Mouse (Mus musculus) kidney, adult 2 months (tissue): ENCODE results near the gene Efna3. TPM values are rescaled to one million over a fixed set of nuclear protein-coding genes. Genes with fewer than 3 reads are reported as not detected.

Source experiments
- DNase-seq: peaks from one replicate; pipeline ENCODE4 v3.0.0; 2021
- H3K27ac ChIP-seq: fragments of 200-500 bp; 2 replicates; pipeline ENCODE4 v1.5.1; 2012; ENCODE audit warnings: low read depth, low read length, control low read depth, inconsistent platforms; ENCODE audit not compliant: insufficient read depth
- H3K27me3 ChIP-seq: fragments of 200-500 bp; replicated peaks from 2 replicates; pipeline ENCODE4 v1.6.1; 2012; ENCODE audit warnings: mild to moderate bottlenecking, moderate library complexity, low read length, inconsistent platforms; ENCODE audit not compliant: control insufficient read depth, insufficient read depth
- H3K36me3 ChIP-seq: fragments of 200-500 bp; 2 replicates; pipeline ENCODE4 v1.6.1; 2012; ENCODE audit warnings: mild to moderate bottlenecking, moderate library complexity, low read length, inconsistent platforms; ENCODE audit not compliant: control insufficient read depth, insufficient read depth
- H3K4me1 ChIP-seq: fragments of 200-500 bp; 2 replicates; pipeline ENCODE4 v1.6.1; 2011; ENCODE audit warnings: low read length; ENCODE audit not compliant: control insufficient read depth, insufficient read depth
- H3K4me3 ChIP-seq: fragments of 200-500 bp; 2 replicates; pipeline ENCODE4 v1.5.1; 2011; ENCODE audit warnings: mild to moderate bottlenecking, low read depth, low read length, control low read depth; ENCODE audit not compliant: insufficient read depth
- CTCF ChIP-seq: fragments of 200-500 bp; conservative IDR thresholded peaks from 2 replicates; pipeline ENCODE4 v1.5.1; 2011; ENCODE audit warnings: low read depth, mild to moderate bottlenecking, control low read depth, low read length, moderate library complexity, mixed read lengths; ENCODE audit not compliant: insufficient read depth, insufficient read length
- POLR2A ChIP-seq: fragments of 200-500 bp; IDR thresholded peaks from one replicate; pipeline ENCODE4 v1.6.1; 2011; ENCODE audit warnings: low read depth, low read length, control low read depth
- WGBS: fragments of 180-500 bp; shearing (Covaris S2); methylation state at CpG from one replicate; pipeline ENCODE4 v1.1.7; 2018; 5-methylcytosine and 5-hydroxymethylcytosine counted together
- polyA plus RNA-seq: library from polyadenylated mRNA; depleted of rRNA; stranded (reverse); fragments of >200 nt; gene quantifications from 2 replicates; pipeline ENCODE4 v1.2.3, GENCODE M21; 2012; rRNA removed

Efna3 gene
- polyA plus RNA-seq = 2.4 and 4.2 TPM in 2 replicates

GRCm38 (mm10) chr3:89322514-89323165 lies at the start of gene Efna3:
Gene Efna3, minus strand, starts transcription at chr3:89322965.
- 2% methylated on average over 47 of the region's 53 CpGs for WGBS
- H3K36me3 ChIP-seq = no peaks in the 10 kb centered on the region
- H3K27me3 ChIP-seq = peaks cover 7% of the 10 kb centered on the region
- peak; percentile 73 for DNase-seq
- peak within 1 kb of the TSS; percentile 56 for H3K4me3 ChIP-seq
- H3K27ac ChIP-seq = no peak within 1 kb of the TSS
- TF ChIP-seq POLR2A (no peak), CTCF (no peak)
- peaks cover 15% of the 10 kb centered on the region for H3K4me1 ChIP-seq

- H3K27ac ChIP-seq = no peak overlapping the region
- TF ChIP-seq POLR2A (no peak), CTCF (no peak)
These were observed 44.6 kb upstream of the Efna3 start for GRCm38 (mm10) chr3:89367338-89367737.

GRCm38 (mm10) chr3:89365486-89366414 lies 43.0 kb upstream of the Efna3 start:
- TF ChIP-seq CTCF (no peak), POLR2A (no peak)
- H3K4me3 ChIP-seq = no peak overlapping the region
- 65% methylated on average over 20 of the region's 20 CpGs for WGBS
- no peaks in the 10 kb centered on the region for H3K36me3 ChIP-seq
- no peaks in the 10 kb centered on the region for H3K4me1 ChIP-seq
- H3K27ac ChIP-seq = no peak overlapping the region
- no peaks in the 10 kb centered on the region for H3K27me3 ChIP-seq
- DNase-seq = no peak

More at GRCm38 (mm10) chr3:89367338-89367737, 44.6 kb upstream of the Efna3 start:
- Histone ChIP-seq H3K4me3 (no peak overlapping the region), H3K4me1 (no peaks in the 10 kb centered on the region), H3K27me3 (no peaks in the 10 kb centered on the region), H3K36me3 (no peaks in the 10 kb centered on the region)
- peak; percentile 40 for DNase-seq
- 52% methylated on average over 11 of the region's 11 CpGs for WGBS

- no peaks in the 10 kb centered on the region for H3K27me3 ChIP-seq
- no peaks in the 10 kb centered on the region for H3K36me3 ChIP-seq
- TF ChIP-seq POLR2A (no peak), CTCF (no peak)
- 87% methylated on average over 11 of the region's 11 CpGs for WGBS
- no peak within 1 kb of the TSS for H3K4me3 ChIP-seq
- no peaks in the 10 kb centered on the region for H3K4me1 ChIP-seq
- H3K27ac ChIP-seq = no peak within 1 kb of the TSS
- no peak for DNase-seq
These were observed 42.4 kb upstream of the Efna3 start, which contains the start of gene Dcst1 for GRCm38 (mm10) chr3:89365153-89365485. Gene Dcst1, minus strand, starts transcription at chr3:89365253.

- no peak overlapping the region for H3K4me3 ChIP-seq
- TF ChIP-seq POLR2A (no peak), CTCF (no peak)
- WGBS = 77% methylated on average over 8 of the region's 8 CpGs
- H3K4me1 ChIP-seq = no peaks in the 10 kb centered on the region
- H3K27me3 ChIP-seq = no peaks in the 10 kb centered on the region
- H3K27ac ChIP-seq = no peak overlapping the region
- no peaks in the 10 kb centered on the region for H3K36me3 ChIP-seq
- no peak for DNase-seq
These were observed 41.9 kb upstream of the Efna3 start for GRCm38 (mm10) chr3:89364631-89365030.

- TF ChIP-seq CTCF (no peak), POLR2A (no peak)
These were observed 38.9 kb upstream of the Efna3 start, which contains the start of gene Dcst2 for GRCm38 (mm10) chr3:89361675-89362074. Gene Dcst2, plus strand, starts transcription at chr3:89361975.

GRCm38 (mm10) chr3:89360237-89360636 lies 37.5 kb upstream of the Efna3 start:
- Histone ChIP-seq H3K36me3 (no peaks in the 10 kb centered on the region), H3K27me3 (no peaks in the 10 kb centered on the region), H3K4me3 (no peak overlapping the region), H3K4me1 (peaks cover 7% of the 10 kb centered on the region; the same call in 1 of the 2 replicates), H3K27ac (no peak overlapping the region)
- no peak for DNase-seq
- TF ChIP-seq CTCF (no peak), POLR2A (no peak)
- WGBS = 63% methylated on average over 3 of the region's 3 CpGs

More at GRCm38 (mm10) chr3:89361675-89362074, 38.9 kb upstream of the Efna3 start, which contains the start of gene Dcst2:
- Histone ChIP-seq H3K27me3 (no peaks in the 10 kb centered on the region), H3K4me3 (no peak within 1 kb of the TSS), H3K4me1 (no peaks in the 10 kb centered on the region), H3K36me3 (no peaks in the 10 kb centered on the region), H3K27ac (no peak within 1 kb of the TSS)
- WGBS = 91% methylated on average over 7 of the region's 7 CpGs
- DNase-seq = no peak
